Mouse (Mus musculus): Measurements from ENCODE around the gene H2afy. TPM values are rescaled to one million over a fixed set of nuclear protein-coding genes. Genes with fewer than 3 reads are reported as not detected.

The H2afy gene
- polyA plus RNA-seq (2012; fragmentation: generic; extraction: Trizol) = 10 to 100 TPM; 54.4 to 79.8 TPM

GRCm38 (mm10) chr13:56136200-56136599 lies at the start of gene H2afy:
H2afy (minus strand) TSS chr13:56136361.

GRCm38 (mm10) chr13:56178416-56179035 lies 42.4 kb upstream of the H2afy start, which contains the start of gene Tifab:
Tifab (minus strand) TSS chr13:56178885.

Other genes with a start within 250 kb of the H2afy start
- gene Tifab, start 42.5 kb upstream of the H2afy start, polyA plus RNA-seq (2012; fragmentation: generic; extraction: Trizol) = not detected
- gene Neurog1, start 115.8 kb upstream of the H2afy start, polyA plus RNA-seq (2012; fragmentation: generic; extraction: Trizol) = not detected
- not detected for gene Cxcl14, start 160.2 kb upstream of the H2afy start, polyA plus RNA-seq (2012; fragmentation: generic; extraction: Trizol)

Measured in C3H10T1/2 (cell line).